Mouse (Mus musculus) kidney, adult 2 months (tissue): ENCODE measurements around the gene Ppm1n.

Experiments
- CTCF ChIP-seq: fragments of 200-500 bp; conservative IDR thresholded peaks from 2 replicates; pipeline ENCODE4 v1.5.1; 2011; ENCODE audit warnings: low read depth, mild to moderate bottlenecking, control low read depth, low read length, moderate library complexity, mixed read lengths; ENCODE audit not compliant: insufficient read depth, insufficient read length
- POLR2A ChIP-seq: fragments of 200-500 bp; IDR thresholded peaks from one replicate; pipeline ENCODE4 v1.6.1; 2011; ENCODE audit warnings: low read depth, low read length, control low read depth

- TF ChIP-seq CTCF (no peak), POLR2A (no peak)
Measured at GRCm38 (mm10) chr7:19305796-19306765, 26.2 kb upstream of the Ppm1n start.
